Mouse (Mus musculus): Measurements from ENCODE around the gene Mtap.

The Mtap gene

GRCm38 (mm10) chr4:89137542-89138360 lies 829 bp downstream of the Mtap start:
- DNase-seq (ENCODE audit: low spot score in 2 of 2), result peak in 1 of 2 experiments; percentile 33

GRCm38 (mm10) chr4:89138361-89138651 lies 1.4 kb downstream of the Mtap start:
- DNase-seq (ENCODE audit: low spot score in 2 of 2), result no peak

- DNase-seq (ENCODE audit: low spot score in 2 of 2), result peak in 1 of 2 experiments; percentile 66
Measured at GRCm38 (mm10) chr4:89140832-89141231, 3.9 kb downstream of the Mtap start.

- peak; percentile 65 to 78 for DNase-seq (ENCODE audit: low spot score in 2 of 2)
Measured at GRCm38 (mm10) chr4:89145409-89145808, 8.5 kb downstream of the Mtap start.

- no peak for DNase-seq (ENCODE audit: low spot score in 2 of 2)
Measured at GRCm38 (mm10) chr4:89146291-89146690, 9.4 kb downstream of the Mtap start.

- DNase-seq (ENCODE audit: low spot score in 2 of 2), result no peak
Measured at GRCm38 (mm10) chr4:89149261-89149660, 12.3 kb downstream of the Mtap start.

- no peak for DNase-seq (ENCODE audit: low spot score in 2 of 2)
Measured at GRCm38 (mm10) chr4:89161389-89161788, 24.5 kb downstream of the Mtap start.

- DNase-seq (ENCODE audit: low spot score in 2 of 2), result no peak
Measured at GRCm38 (mm10) chr4:89162496-89162895, 25.6 kb downstream of the Mtap start.

- no peak for DNase-seq (ENCODE audit: low spot score in 2 of 2)
Measured at GRCm38 (mm10) chr4:89163613-89164012, 26.7 kb downstream of the Mtap start.

- DNase-seq (ENCODE audit: low spot score in 2 of 2), result no peak
Measured at GRCm38 (mm10) chr4:89164681-89165080, 27.8 kb downstream of the Mtap start.

GRCm38 (mm10) chr4:89168877-89169276 lies 32.0 kb downstream of the Mtap start:
- DNase-seq (ENCODE audit: low spot score in 2 of 2), result no peak

- no peak for DNase-seq (ENCODE audit: low spot score in 2 of 2)
Measured at GRCm38 (mm10) chr4:89169739-89170138, 32.8 kb downstream of the Mtap start.

GRCm38 (mm10) chr4:89170931-89171330 lies 34.0 kb downstream of the Mtap start:
- DNase-seq (ENCODE audit: low spot score in 2 of 2), result no peak

- no peak for DNase-seq (ENCODE audit: low spot score in 2 of 2)
Measured at GRCm38 (mm10) chr4:89172873-89173605, 36.1 kb downstream of the Mtap start.

GRCm38 (mm10) chr4:89177514-89178307 lies 40.8 kb downstream of the Mtap start:
- DNase-seq (ENCODE audit: low spot score in 2 of 2), result no peak

- DNase-seq (ENCODE audit: low spot score in 2 of 2), result no peak
Measured at GRCm38 (mm10) chr4:89180121-89180520, 43.2 kb downstream of the Mtap start.

GRCm38 (mm10) chr4:89181656-89182055 lies 44.7 kb downstream of the Mtap start:
- DNase-seq (ENCODE audit: low spot score in 2 of 2), result no peak

- no peak for DNase-seq (ENCODE audit: low spot score in 2 of 2)
Measured at GRCm38 (mm10) chr4:89182486-89182885, 45.6 kb downstream of the Mtap start.

GRCm38 (mm10) chr4:89195481-89195880 lies 58.6 kb downstream of the Mtap start:
- no peak for DNase-seq (ENCODE audit: low spot score in 2 of 2)

- DNase-seq (ENCODE audit: low spot score in 2 of 2), result no peak
Measured at GRCm38 (mm10) chr4:89197128-89197527, 60.2 kb downstream of the Mtap start.

- DNase-seq (ENCODE audit: low spot score in 2 of 2), result no peak
Measured at GRCm38 (mm10) chr4:89200806-89201205, 63.9 kb downstream of the Mtap start.

GRCm38 (mm10) chr4:89209310-89209709 lies 72.4 kb downstream of the Mtap start:
- DNase-seq (ENCODE audit: low spot score in 2 of 2), result no peak
